Mouse (Mus musculus) thymus, adult 2 months (tissue): ENCODE data around the gene Gbp5.

Experiments used
- CTCF ChIP-seq: fragments of 200-500 bp; IDR thresholded peaks from 2 replicates; pipeline ENCODE4 v1.5.1; 2012; ENCODE audit warnings: mild to moderate bottlenecking, control low read depth, low read length, moderate library complexity, borderline replicate concordance; ENCODE audit not compliant: control insufficient read depth, poor library complexity, insufficient read depth; ENCODE audit errors: extremely low read depth
- POLR2A ChIP-seq: fragments of 200-500 bp; IDR thresholded peaks from 2 replicates; pipeline ENCODE4 v1.6.1; 2012; ENCODE audit warnings: mild to moderate bottlenecking, low read length, control low read depth, moderate library complexity; ENCODE audit not compliant: control insufficient read depth, poor library complexity, insufficient read depth; ENCODE audit errors: extremely low read depth

DNA sequence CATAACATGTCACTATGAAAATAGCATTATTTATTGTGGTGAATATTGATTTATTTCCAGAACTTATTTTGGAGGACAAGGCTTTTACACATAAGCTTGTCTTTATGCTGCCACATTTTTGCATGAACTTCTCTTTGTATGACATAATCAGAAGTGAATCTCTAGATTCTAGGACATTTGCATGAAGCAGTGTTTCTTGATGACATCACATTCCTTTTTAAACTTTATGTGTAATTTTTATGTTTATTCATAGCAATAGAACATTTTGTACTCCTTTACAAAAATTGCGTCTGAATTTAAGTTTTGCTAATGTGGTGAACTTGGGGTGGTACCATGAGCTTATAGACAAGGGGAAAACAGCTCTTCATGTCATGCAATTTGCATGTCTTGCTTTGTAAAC lies 41.9 kb downstream of the Gbp5 start:
- no peak for TF ChIP-seq POLR2A
- no peak for TF ChIP-seq CTCF
